Mouse (Mus musculus) ES-E14 (cell line): ENCODE results near the gene Egfem1.

Source experiments
- CHD2 ChIP-seq: IDR thresholded peaks from 2 replicates; pipeline ENCODE4 v1.6.1; 2014; ENCODE audit warnings: mild to moderate bottlenecking, low read depth, low read length, inconsistent platforms
- HCFC1 ChIP-seq: IDR thresholded peaks from 2 replicates; pipeline ENCODE4 v1.6.1; 2012; ENCODE audit warnings: low read length, inconsistent platforms, borderline replicate concordance; ENCODE audit not compliant: insufficient read depth
- MAFK ChIP-seq: IDR thresholded peaks from 2 replicates; pipeline ENCODE4 v1.6.1; 2014; ENCODE audit warnings: mild to moderate bottlenecking, low read depth, low read length, inconsistent platforms; ENCODE audit not compliant: insufficient read depth
- ZC3H11A ChIP-seq: IDR thresholded peaks from 2 replicates; pipeline ENCODE4 v1.6.1; 2012; ENCODE audit warnings: low read depth, mild to moderate bottlenecking, inconsistent platforms, low read length, borderline replicate concordance
- ZNF384 ChIP-seq: IDR thresholded peaks from 2 replicates; pipeline ENCODE4 v1.6.1; 2012; ENCODE audit warnings: low read depth, low read length, inconsistent platforms

DNA sequence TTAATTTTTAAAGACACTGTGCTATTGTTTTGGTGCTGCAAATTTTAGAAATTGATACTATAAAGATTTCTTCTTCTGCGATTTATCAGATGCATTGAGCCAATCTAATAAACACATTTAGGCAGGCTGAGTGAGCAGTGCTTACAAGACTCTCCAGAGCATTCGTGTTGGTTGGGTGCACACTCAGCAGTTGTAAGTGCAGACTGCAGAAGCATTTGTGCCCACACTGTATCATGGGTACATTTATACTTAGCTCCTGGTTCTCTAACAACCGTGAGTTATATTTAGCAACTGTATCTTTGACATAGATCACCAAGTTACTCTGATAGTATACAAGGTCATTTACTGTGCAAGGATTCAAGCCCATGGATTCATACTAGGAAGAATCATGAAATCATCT is 264.0 kb downstream of the Egfem1 start:
- TF ChIP-seq HCFC1 (no peak), MAFK (no peak), ZC3H11A (no peak), ZNF384 (no peak), CHD2 (no peak)
